Mouse (Mus musculus) lung, postnatal 0 days (tissue): ENCODE data around the gene Etfb. TPM values are rescaled to one million over a fixed set of nuclear protein-coding genes. Genes with fewer than 3 reads are reported as not detected.

Experiments
- ATAC-seq: fragments of 200-750 bp; cut with Nextera tagmentation; 2 replicates; pipeline ENCODE4 v1.8.0; 2017; ENCODE audit warnings: moderate library complexity
- DNase-seq: peaks from one replicate; pipeline ENCODE4 v3.0.0-alpha.2; 2016; ENCODE audit warnings: low spot score
- H3K27ac ChIP-seq: fragments of 300-500 bp; sonication (generic); 2 replicates; pipeline ENCODE4 v1.5.1; 2014; ENCODE audit warnings: antibody characterized with exemption, mild to moderate bottlenecking, low read length, mixed read lengths
- H3K27me3 ChIP-seq: fragments of 300-500 bp; sonication (generic); replicated peaks from 2 replicates; pipeline ENCODE4 v1.6.1; 2014; ENCODE audit warnings: low read length, mixed read lengths; ENCODE audit not compliant: insufficient read depth
- H3K36me3 ChIP-seq: fragments of 300-500 bp; sonication (generic); 2 replicates; pipeline ENCODE4 v1.6.1; 2014; ENCODE audit warnings: low read length, mixed read lengths; ENCODE audit not compliant: insufficient read depth
- H3K4me1 ChIP-seq: fragments of 300-500 bp; sonication (generic); 2 replicates; pipeline ENCODE4 v1.6.1; 2014; ENCODE audit warnings: antibody characterized with exemption, low read depth, low read length, mixed read lengths; ENCODE audit not compliant: insufficient read depth
- H3K4me2 ChIP-seq: fragments of 300-500 bp; sonication (generic); replicated peaks from 2 replicates; pipeline ENCODE4 v1.6.1; 2014; ENCODE audit warnings: low read depth, mild to moderate bottlenecking, low read length, moderate library complexity, mixed read lengths
- H3K4me3 ChIP-seq: fragments of 300-500 bp; sonication (generic); 2 replicates; pipeline ENCODE4 v1.5.1; 2014; ENCODE audit warnings: low read depth, low read length
- H3K9ac ChIP-seq: fragments of 300-500 bp; sonication (generic); replicated peaks from 2 replicates; pipeline ENCODE4 v1.6.1; 2014; ENCODE audit warnings: low read depth, mild to moderate bottlenecking
- H3K9me3 ChIP-seq: fragments of 300-500 bp; sonication (generic); 2 replicates; pipeline ENCODE4 v1.6.1; 2016; ENCODE audit warnings: low read length, mixed read lengths
- CTCF ChIP-seq: IDR thresholded peaks from 2 replicates; pipeline ENCODE4 v1.5.1; 2016; ENCODE audit warnings: antibody characterized with exemption, mild to moderate bottlenecking
- EP300 ChIP-seq: IDR thresholded peaks from 2 replicates; pipeline ENCODE4 v1.6.1; 2016; ENCODE audit warnings: antibody characterized with exemption, mild to moderate bottlenecking, control low read depth
- WGBS: fragments of 180-500 bp; shearing (Covaris S2); extraction: QIAGEN DNeasy Blood & Tissue Kit; methylation state at CpG from one replicate; pipeline ENCODE4 v1.1.7; 2014; 5-methylcytosine and 5-hydroxymethylcytosine counted together
- polyA plus RNA-seq: library from polyadenylated mRNA; unstranded; fragments of >200 nt; fragmentation: Nextera tagmentation; extraction: Ambion mirVana; gene quantifications from 2 replicates; pipeline ENCODE4 v1.2.1, GENCODE M21; 2015

Gene Etfb
- polyA plus RNA-seq, 1 experiment from 2014 or later: 377 TPM

DNA sequence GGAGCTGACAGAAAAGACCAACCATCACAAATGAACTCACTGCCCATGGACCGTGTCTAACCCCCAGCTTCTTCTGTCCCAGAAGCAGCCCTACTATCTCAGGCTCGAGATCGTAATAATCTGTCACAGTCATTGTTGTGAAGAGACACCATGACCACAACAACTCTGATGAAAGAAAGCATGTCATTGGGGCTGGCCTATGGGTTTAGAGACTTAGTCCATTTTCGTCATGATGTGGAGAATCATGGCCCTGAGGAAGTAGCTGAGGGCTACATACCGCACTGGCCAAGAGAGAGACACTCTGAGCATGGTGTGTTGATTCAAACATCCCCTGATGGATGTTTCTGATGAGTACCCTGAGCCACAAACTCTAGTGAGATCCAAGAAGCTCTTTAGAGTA lies 9.2 kb upstream of the Etfb start:
- Histone ChIP-seq H3K36me3 (no peaks in the 10 kb centered on the region), H3K9ac (no peak overlapping the region), H3K27me3 (no peaks in the 10 kb centered on the region), H3K4me2 (no peak overlapping the region), H3K9me3 (no peaks in the 10 kb centered on the region), H3K27ac (no peak overlapping the region), H3K4me1 (no peaks in the 10 kb centered on the region), H3K4me3 (no peak overlapping the region)
- ATAC-seq: no peak
- WGBS: 81% methylated on average over 5 of the region's 5 CpGs
- DNase-seq: no peak
- TF ChIP-seq CTCF (no peak), EP300 (no peak)

DNA sequence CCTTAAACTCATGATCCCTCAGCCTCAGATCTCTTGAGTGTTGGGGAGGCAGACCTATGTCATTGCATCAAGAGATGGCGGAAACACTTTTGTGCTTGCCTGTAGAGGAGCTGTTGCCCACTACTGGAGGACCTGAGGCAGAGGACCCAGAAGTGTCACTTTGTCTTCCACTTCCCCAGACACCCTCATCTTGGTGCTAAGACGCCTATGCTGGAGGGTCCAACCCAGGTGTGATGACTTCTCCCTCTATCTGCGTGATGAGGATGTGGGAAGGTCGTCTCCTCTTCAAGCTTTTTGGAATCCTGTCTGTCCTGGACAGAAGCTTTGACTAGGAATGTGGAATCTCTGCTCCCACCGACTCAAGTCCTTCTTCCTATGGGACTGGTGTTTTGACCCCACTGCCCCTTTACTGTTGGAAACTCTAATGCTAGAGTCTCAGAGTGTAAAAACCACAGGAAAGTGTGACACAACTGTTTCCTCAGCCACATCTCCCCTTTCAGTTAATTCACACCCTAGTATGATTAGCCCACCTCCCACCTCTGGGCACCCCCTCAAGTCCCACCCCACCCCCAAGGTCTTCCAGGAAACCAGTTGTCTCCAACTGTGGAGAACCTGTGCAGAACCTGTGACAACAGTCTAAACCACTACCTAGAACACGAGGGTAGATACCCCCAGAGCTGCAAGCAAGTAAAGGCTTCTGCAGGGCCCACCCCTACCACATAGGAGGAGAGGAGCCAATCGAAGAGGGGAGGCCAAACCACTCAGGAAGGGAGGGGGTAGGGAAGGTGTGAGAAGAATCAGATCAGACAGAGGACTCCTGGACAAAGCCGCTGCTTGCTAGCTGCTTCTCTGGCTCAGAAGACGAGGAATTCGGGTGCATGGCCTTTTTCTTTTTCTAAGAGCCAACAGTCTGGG lies 7.3 kb upstream of the Etfb start, which contains the start of gene Nkg7:
Nkg7 (plus strand) TSS at position 733 of the 915 bp plus-strand sequence.
- Histone ChIP-seq H3K4me2 (no peak within 1 kb of the TSS), H3K4me3 (no peak within 1 kb of the TSS), H3K9ac (no peak within 1 kb of the TSS), H3K4me1 (no peaks in the 10 kb centered on the region), H3K27ac (no peak within 1 kb of the TSS), H3K36me3 (no peaks in the 10 kb centered on the region), H3K27me3 (no peaks in the 10 kb centered on the region), H3K9me3 (no peaks in the 10 kb centered on the region)
- 65% methylated on average over 10 of the region's 10 CpGs for WGBS
- ATAC-seq (no peak), DNase-seq (no peak)
- no peak for TF ChIP-seq CTCF
- TF ChIP-seq EP300: no peak

DNA sequence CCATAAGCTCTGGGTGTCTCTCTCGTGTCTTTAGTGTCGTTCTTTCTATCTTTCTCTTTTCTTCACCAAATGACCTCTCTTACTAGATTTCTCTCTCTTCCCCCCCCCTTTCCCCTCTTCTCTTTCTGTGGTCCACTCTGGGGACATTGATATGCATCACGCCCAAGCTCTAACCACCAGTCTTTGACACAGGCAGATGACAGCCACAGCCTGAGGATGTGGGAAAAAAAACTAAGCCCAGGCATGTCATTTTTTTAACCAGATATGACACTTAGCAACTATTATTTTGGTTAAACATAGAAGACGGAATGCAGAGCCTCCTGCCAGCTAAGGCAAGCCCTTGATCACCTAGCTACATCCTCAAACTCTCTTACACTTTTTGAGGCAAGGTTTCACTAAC lies 5.3 kb upstream of the Etfb start:
- no peaks in the 10 kb centered on the region for H3K9me3 ChIP-seq
- no peak overlapping the region for H3K9ac ChIP-seq
- peaks cover 7% of the 10 kb centered on the region; the same call in 1 of the 2 replicates for H3K4me1 ChIP-seq
- no peaks in the 10 kb centered on the region for H3K27me3 ChIP-seq
- H3K36me3 ChIP-seq: no peaks in the 10 kb centered on the region
- DNase-seq: no peak
- no peak for TF ChIP-seq CTCF
- no peak for TF ChIP-seq EP300
- H3K4me2 ChIP-seq: no peak overlapping the region
- no peak overlapping the region for H3K4me3 ChIP-seq
- WGBS: 58% methylated on average over 4 of the region's 4 CpGs
- ATAC-seq: no peak
- H3K27ac ChIP-seq: no peak overlapping the region

DNA sequence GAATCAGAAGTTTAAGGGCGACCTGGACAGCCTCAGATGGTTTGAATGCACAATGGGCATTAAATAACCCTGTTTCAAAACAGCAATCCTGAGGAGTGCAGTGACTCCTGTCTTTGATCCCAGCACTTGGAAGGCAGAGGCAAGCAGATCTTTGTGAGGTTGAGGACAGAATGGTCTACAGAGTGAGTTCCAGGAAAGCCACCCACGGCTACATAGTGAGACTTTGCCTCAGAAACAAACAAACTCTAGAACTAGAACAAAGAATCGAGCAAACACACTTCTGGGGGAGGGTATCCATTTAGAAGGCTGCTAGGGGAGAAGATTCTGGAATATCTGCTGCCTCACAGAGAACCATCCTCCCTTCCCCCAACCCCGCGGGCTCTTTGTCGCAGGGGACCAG lies 3.4 kb upstream of the Etfb start, which contains the start of gene Cldnd2:
Cldnd2 (plus strand) TSS at position 301 of the 400 bp plus-strand sequence.
- no peaks in the 10 kb centered on the region for H3K36me3 ChIP-seq
- whole genome bisulfite sequencing: 71% methylated on average over 6 of the region's 6 CpGs
- no peaks in the 10 kb centered on the region for H3K27me3 ChIP-seq
- H3K9me3 ChIP-seq: no peaks in the 10 kb centered on the region
- ATAC-seq (no peak), DNase-seq (no peak)
- H3K27ac ChIP-seq: no peak within 1 kb of the TSS
- H3K4me2 ChIP-seq: no peak within 1 kb of the TSS
- peaks cover 13% of the 10 kb centered on the region; the same call in 1 of the 2 replicates for H3K4me1 ChIP-seq
- no peak within 1 kb of the TSS for H3K9ac ChIP-seq
- no peak within 1 kb of the TSS for H3K4me3 ChIP-seq
- TF ChIP-seq CTCF (no peak), EP300 (no peak)

DNA sequence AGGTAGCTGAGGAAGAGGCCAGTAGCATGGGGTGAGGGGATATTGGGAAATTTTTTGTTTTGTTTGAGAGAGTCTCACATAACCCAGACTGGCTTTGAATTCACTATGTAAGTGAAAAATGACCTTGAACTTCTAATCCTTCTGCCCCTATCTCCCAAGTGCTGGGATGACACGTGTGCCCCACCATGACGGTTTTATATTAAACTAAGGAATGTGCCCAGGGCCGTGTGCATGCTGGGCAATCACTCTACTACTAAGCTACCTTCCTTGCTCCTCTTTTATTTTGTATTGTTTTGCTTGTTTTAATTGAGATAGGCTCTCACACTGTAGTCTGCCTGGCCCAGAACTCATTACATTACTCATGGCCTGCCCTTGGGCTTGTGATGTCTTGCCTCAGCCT lies 2.8 kb upstream of the Etfb start:
- Histone ChIP-seq H3K4me2 (no peak overlapping the region), H3K27me3 (no peaks in the 10 kb centered on the region), H3K36me3 (no peaks in the 10 kb centered on the region), H3K4me1 (peaks cover 13% of the 10 kb centered on the region; the same call in 1 of the 2 replicates), H3K4me3 (no peak overlapping the region), H3K9ac (no peak overlapping the region), H3K9me3 (no peaks in the 10 kb centered on the region), H3K27ac (no peak overlapping the region)
- ATAC-seq: no peak
- 70% methylated on average over 3 of the region's 3 CpGs for WGBS
- no peak for TF ChIP-seq EP300
- no peak for DNase-seq

DNA sequence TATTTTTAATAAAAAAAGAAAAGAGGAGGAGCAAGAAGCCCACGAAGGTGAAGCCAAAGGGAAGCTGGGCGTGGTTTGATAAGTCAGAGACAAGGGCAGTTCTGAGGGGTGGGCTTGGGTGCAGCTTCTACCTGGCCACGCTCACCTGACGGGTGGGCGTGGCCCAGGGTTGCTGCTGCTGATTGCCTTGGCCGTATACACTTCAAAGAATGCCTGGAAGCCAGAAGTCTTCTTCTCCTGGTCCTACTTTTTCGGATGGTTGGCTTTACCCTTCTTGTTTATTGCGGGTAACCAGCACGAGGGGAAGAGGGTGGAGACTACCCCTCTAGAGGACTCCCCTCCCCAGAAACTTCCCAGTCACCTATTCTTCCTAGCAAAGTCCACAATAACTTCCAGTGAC lies 1.2 kb upstream of the Etfb start:
- no peak for DNase-seq

More for the DNA sequence above, 1.2 kb upstream of the Etfb start:
- Histone ChIP-seq H3K9me3 (no peaks in the 10 kb centered on the region), H3K9ac (peak overlapping the region; percentile 55), H3K27me3 (no peaks in the 10 kb centered on the region), H3K4me2 (peak overlapping the region; percentile 89), H3K27ac (peak overlapping the region; percentile 99), H3K4me3 (peak overlapping the region; percentile 55), H3K4me1 (peaks cover 13% of the 10 kb centered on the region; the same call in 1 of the 2 replicates), H3K36me3 (no peaks in the 10 kb centered on the region)
- ATAC-seq: no peak
- 11% methylated on average over 9 of the region's 9 CpGs for WGBS
- TF ChIP-seq EP300: no peak
- TF ChIP-seq CTCF: no peak
